Mouse (Mus musculus) retina, adult 2 months (tissue): ENCODE measurements around the gene Dcun1d3.

Experiments
- DNase-seq: peaks from one replicate; pipeline ENCODE4 v3.0.0-alpha.2; 2012; ENCODE audit warnings: low read depth, low spot score

Gene Dcun1d3

GRCm38 (mm10) chr7:119895639-119896512 lies at the start of gene Dcun1d3, which contains the start of gene Lyrm1:
TSS of gene Dcun1d3 (minus strand) at chr7:119896298.
TSS of gene Lyrm1 (plus strand) at chr7:119895861.
- DNase-seq: peak; percentile 93

- no peak for DNase-seq
These were observed 45.5 kb upstream of the Dcun1d3 start for GRCm38 (mm10) chr7:119941569-119941968.

GRCm38 (mm10) chr7:119937036-119937435 lies 40.9 kb upstream of the Dcun1d3 start:
- DNase-seq: no peak

GRCm38 (mm10) chr7:119936321-119936720 lies 40.2 kb upstream of the Dcun1d3 start:
- DNase-seq: no peak

DNA sequence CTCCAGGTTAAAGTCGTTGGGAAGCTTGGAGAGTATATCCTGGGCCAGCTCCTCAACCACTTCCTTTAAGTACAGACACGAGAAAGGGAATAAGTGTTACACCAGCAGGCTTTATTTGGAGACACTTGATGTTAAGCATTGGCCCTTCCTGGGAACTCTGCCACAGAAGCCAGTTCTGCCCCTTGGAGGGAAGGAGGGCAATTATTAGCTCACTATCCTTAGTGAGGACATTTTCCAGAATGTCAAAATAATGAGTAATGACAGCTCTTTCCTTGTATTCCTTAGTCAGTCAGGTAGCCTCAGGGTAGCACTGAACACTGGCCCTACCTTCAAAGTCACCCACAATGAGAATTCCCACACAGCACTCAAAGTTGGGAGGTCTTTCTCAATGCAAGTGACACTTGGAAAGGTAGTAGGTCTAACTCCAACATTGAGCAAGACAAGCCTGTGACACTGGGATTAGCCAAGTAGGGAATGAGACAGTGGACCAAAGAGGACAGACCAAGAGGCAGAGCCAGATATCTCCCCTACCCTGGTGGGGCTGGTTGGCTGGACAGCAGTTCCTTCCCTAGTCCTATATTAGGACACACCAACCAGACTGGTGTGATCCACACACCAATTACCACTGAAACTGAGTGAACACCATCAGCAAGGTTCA lies 32.8 kb upstream of the Dcun1d3 start:
- DNase-seq: no peak

- DNase-seq: no peak
These were observed 25.0 kb upstream of the Dcun1d3 start for GRCm38 (mm10) chr7:119921054-119921453.

DNA sequence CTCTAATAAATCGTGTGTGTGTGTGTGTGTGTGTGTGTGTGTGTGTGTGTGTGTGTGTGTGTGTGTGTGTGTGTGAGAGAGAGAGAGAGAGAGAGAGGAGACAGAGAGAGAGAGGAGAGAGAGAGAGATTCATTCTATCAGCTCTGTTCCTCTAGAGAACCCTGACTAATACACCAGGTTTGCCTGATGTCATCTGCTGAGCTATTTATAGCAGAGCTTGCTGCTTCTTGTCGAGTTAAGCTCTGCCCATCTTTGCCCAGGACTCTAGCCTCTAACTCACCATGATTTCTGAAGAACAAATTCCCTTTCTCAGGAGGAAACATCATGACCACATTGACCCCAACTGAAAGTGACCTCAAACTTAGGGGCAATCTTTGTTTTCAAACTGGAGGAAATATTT lies 24.4 kb upstream of the Dcun1d3 start:
- peak; percentile 49 for DNase-seq

- DNase-seq: no peak
These were observed 15.6 kb upstream of the Dcun1d3 start for GRCm38 (mm10) chr7:119911727-119912126.

GRCm38 (mm10) chr7:119906523-119907215 lies 10.6 kb upstream of the Dcun1d3 start:
- DNase-seq: no peak

DNA sequence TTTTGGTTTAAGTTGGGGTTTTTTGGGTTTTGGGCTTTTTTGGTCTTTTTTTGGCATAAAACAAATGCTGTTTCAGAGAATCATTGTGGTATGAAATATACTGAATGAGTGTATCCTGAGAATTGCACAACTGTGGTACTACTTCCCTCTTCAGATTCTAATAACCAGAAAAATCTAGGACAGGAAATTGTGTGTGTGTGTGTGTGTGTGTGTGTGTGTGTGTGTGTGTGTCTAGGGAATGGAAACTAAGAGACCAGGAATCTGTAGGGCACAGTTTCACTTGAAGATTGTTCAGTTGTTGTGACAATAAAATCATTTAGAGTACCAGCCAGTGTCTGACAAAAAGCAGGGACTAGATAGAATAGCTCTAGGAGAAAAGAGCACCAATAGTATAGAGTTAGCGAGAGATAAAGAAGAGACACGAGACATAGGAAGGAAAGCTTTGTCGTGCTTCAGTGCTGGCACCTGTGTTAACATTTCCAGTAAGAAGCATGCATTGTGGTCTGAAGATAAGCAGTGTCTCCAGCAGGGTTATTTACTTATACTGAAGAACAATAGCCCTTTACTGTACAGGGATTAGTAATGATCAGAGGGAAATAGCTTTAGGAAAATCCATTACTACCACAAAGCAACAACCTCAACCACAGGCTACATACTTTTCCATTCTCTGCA lies 3.4 kb upstream of the Dcun1d3 start:
- DNase-seq: no peak

- no peak for DNase-seq
These were observed 2.3 kb upstream of the Dcun1d3 start for GRCm38 (mm10) chr7:119898247-119898856.

- no peak for DNase-seq
These were observed 1.5 kb upstream of the Dcun1d3 start for GRCm38 (mm10) chr7:119897521-119898109.

DNA sequence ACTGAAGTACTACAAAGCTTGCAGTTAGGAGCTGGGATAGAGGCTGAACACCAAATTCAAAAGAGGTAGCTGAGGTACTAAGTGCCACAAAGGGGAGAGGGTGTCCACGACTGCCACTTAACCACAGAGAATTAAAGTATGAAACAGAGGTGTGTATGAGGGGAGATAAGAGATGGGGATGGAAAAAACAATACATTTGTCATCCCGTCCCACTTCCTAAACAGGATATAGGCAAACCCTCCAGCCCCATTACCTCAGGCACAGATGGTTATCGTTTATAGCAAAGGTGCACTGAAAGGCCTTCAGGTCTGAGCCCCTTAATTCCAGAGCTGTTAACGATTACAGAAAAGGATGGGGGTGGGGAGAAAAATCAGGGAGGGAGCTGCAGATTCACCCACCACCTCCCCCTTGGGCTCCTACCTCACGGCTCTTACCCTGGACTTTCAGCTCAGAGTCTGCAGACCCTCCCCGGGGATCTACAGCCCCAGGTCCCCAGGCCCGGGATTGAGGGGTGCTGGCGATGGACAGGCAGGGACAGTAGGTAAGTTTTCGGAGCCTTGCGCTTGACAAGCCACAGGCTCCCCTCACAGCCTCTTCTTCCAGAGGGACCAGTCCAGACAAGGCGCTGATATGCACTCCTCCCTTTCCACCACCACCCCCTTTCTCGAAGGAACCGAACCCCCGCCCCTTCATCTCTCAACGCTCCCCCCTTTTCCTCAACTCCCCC lies 1.1 kb downstream of the Dcun1d3 start:
- DNase-seq: no peak

- no peak for DNase-seq
These were observed 3.4 kb downstream of the Dcun1d3 start for GRCm38 (mm10) chr7:119892742-119893141.

GRCm38 (mm10) chr7:119892198-119892597 lies 3.9 kb downstream of the Dcun1d3 start:
- DNase-seq: no peak

- DNase-seq: no peak
These were observed 8.2 kb downstream of the Dcun1d3 start for GRCm38 (mm10) chr7:119887887-119888286.

- no peak for DNase-seq
These were observed 14.9 kb downstream of the Dcun1d3 start for GRCm38 (mm10) chr7:119881229-119881628.

- no peak for DNase-seq
These were observed 15.8 kb downstream of the Dcun1d3 start for GRCm38 (mm10) chr7:119880345-119880744.

- DNase-seq: no peak
These were observed 16.9 kb downstream of the Dcun1d3 start for GRCm38 (mm10) chr7:119879171-119879570.

GRCm38 (mm10) chr7:119875776-119876440 lies 20.2 kb downstream of the Dcun1d3 start:
- DNase-seq: no peak
